Mouse (Mus musculus) embryonic facial prominence, embryonic 13.5 days (tissue): ENCODE results near the gene Klhl36. TPM values are rescaled to one million over a fixed set of nuclear protein-coding genes. Genes with fewer than 3 reads are reported as not detected.
"Not testable (repeated sequence)": the region's sequence is repeated elsewhere in the genome, so short reads cannot be mapped to it uniquely, and the experiment has no call there.

Source experiments
- ATAC-seq: fragments of 200-750 bp; cut with Nextera tagmentation; 2 replicates; pipeline ENCODE4 v1.8.0; 2017; ENCODE audit warnings: low read depth; ENCODE audit not compliant: insufficient number of reproducible peaks, insufficient read depth, low FRiP score, low TSS enrichment
- H3K27ac ChIP-seq: fragments of 300-500 bp; sonication (generic); 2 replicates; pipeline ENCODE4 v1.5.1; 2015; ENCODE audit warnings: moderate library complexity, mild to moderate bottlenecking, inconsistent platforms
- H3K27me3 ChIP-seq: fragments of 300-500 bp; sonication (generic); 2 replicates; pipeline ENCODE4 v1.6.1; 2015; ENCODE audit warnings: mild to moderate bottlenecking, inconsistent platforms
- H3K36me3 ChIP-seq: fragments of 300-500 bp; sonication (generic); 2 replicates; pipeline ENCODE4 v1.6.1; 2015; ENCODE audit warnings: mild to moderate bottlenecking, inconsistent platforms
- H3K4me1 ChIP-seq: fragments of 300-500 bp; sonication (generic); 2 replicates; pipeline ENCODE4 v1.6.1; 2015; ENCODE audit warnings: inconsistent platforms
- H3K4me2 ChIP-seq: fragments of 300-500 bp; sonication (generic); 2 replicates; pipeline ENCODE4 v1.6.1; 2015; ENCODE audit warnings: moderate library complexity, mild to moderate bottlenecking, inconsistent platforms
- H3K4me3 ChIP-seq: fragments of 300-500 bp; sonication (generic); 2 replicates; pipeline ENCODE4 v1.5.1; 2015; ENCODE audit warnings: mild to moderate bottlenecking, inconsistent platforms
- H3K9ac ChIP-seq: fragments of 300-500 bp; sonication (generic); 2 replicates; pipeline ENCODE4 v1.6.1; 2015; ENCODE audit warnings: mild to moderate bottlenecking, inconsistent platforms
- H3K9me3 ChIP-seq: fragments of 300-500 bp; sonication (generic); 2 replicates; pipeline ENCODE4 v1.6.1; 2016; ENCODE audit warnings: inconsistent platforms
- WGBS: fragments of 180-500 bp; shearing (Covaris S2); methylation state at CpG from one replicate; pipeline ENCODE4 v1.1.7; 2015; ENCODE audit warnings: mixed read lengths; 5-methylcytosine and 5-hydroxymethylcytosine counted together
- polyA plus RNA-seq: library from polyadenylated mRNA; unstranded; fragments of >200 nt; fragmentation: Nextera tagmentation; extraction: Ambion mirVana; gene quantifications from 2 replicates; pipeline ENCODE4 v1.2.1, GENCODE M21; 2015

Gene Klhl36
- polyA plus RNA-seq, 1 experiment from 2014 or later, result 8.4 TPM

DNA sequence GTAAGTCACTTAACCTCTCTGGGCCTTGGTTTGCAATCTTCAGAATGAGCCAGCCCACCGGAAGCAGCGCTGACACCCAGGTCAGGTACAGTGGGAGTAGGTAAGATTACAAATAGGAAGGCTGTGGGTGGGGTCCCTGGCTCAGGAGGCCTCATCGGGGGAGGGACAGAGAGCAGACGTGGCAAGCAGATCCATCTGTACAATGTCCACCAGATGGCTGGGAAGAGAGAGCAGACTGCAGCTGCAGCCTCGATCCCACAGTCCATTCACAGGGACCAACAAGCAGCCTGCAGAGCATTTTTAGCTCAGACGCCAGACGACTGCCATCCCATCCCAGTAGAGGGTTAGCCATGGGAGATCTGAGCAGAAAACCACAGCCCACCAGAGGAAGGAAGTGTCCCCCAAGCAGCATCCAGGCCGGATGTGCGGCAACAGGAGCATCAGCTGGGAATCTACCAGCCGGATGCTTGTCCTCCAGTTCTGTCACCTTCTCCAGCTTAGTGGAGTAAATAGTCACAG is 24.5 kb upstream of the Klhl36 start:
- no peaks in the 10 kb centered on the region for H3K9me3 ChIP-seq
- 32% methylated on average over 10 of the region's 10 CpGs for WGBS
- no peaks in the 10 kb centered on the region for H3K27me3 ChIP-seq
- 0 out of 2 replicates have a peak overlapping the region, but pooled peaks have one; percentile 13 for H3K27ac ChIP-seq
- H3K4me1 ChIP-seq, result peaks cover 44% of the 10 kb centered on the region
- H3K4me2 ChIP-seq, result peak overlapping the region; percentile 91
- no peak for ATAC-seq
- H3K4me3 ChIP-seq, result 0 out of 2 replicates have a peak overlapping the region, but pooled peaks have one; percentile 15
- H3K36me3 ChIP-seq, result no peaks in the 10 kb centered on the region
- H3K9ac ChIP-seq, result peak overlapping the region; percentile 44; the same call in 1 of the 2 replicates

DNA sequence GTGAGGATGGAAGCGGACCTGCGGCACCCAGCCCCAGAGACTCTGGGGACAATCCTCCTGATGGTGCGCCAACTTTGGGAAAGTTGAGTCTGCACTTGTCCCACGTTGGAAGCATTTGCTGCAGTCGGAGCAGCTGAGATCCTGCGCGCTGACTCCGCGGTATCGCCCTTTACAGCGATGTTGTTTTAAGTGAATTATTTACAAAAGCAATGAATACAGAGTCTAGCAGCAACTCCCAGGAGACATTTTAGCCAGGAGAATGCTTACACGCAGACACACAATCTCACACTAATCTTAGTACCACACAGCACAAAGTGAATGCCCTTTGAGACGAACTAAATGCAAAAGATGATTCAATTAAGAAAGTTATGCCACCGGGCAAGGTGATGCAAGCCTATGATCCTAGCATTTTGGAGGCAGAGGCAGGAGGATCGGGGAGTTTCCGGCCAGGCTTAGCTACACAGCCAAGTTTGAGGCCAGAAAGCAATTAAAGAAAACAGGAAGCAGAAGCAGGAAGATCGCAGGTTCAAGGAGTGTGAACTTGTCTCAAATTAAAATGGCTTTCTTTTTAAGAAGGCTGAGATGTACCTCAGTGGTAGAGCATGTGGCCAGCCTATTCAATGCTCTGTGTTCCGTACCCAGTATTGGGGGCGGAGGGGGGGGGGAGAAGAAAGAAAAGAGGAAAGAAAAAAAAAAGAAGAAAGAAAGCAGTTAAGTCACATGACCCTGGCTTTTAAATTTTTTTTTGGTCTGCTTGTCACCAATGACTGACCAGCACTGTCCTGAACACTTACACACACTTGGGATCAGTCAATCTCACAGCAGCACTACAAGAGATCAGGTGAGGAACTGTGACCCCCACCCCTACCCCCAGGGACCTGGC is 23.7 kb upstream of the Klhl36 start:
- WGBS, result 73% methylated on average over 19 of the region's 19 CpGs
- H3K27me3 ChIP-seq, result no peaks in the 10 kb centered on the region
- peaks cover 38% of the 10 kb centered on the region for H3K4me1 ChIP-seq
- ATAC-seq, result no peak
- peak overlapping the region; percentile 84 for H3K9ac ChIP-seq
- no peaks in the 10 kb centered on the region for H3K9me3 ChIP-seq
- H3K36me3 ChIP-seq, result no peaks in the 10 kb centered on the region
- peak overlapping the region; percentile 69 for H3K4me3 ChIP-seq
- H3K27ac ChIP-seq, result 0 out of 2 replicates have a peak overlapping the region, but pooled peaks have one; percentile 13
- H3K4me2 ChIP-seq, result peak overlapping the region; percentile 91

DNA sequence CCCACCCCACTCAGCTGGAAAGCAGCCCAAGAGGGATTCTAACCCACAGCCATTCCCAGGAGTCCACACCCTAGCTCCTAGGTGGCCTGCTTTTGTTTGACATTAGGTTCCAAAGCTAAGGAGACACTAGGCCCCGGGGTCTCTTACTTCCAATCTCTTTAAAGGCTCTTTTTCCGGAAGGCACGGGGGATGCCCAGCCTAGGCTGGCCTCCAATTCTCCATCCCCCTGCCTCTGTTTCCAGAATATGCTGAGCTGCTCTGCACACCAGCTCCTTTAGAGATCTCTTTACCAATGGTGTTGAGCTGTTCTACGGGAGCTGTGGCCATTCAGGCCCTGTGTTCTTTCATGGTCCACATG is 23.1 kb upstream of the Klhl36 start:
- Histone ChIP-seq H3K27me3 (no peaks in the 10 kb centered on the region), H3K4me1 (peaks cover 38% of the 10 kb centered on the region), H3K27ac (no peak overlapping the region), H3K4me3 (peak overlapping the region; percentile 69), H3K36me3 (no peaks in the 10 kb centered on the region), H3K4me2 (peak overlapping the region; percentile 91), H3K9me3 (no peaks in the 10 kb centered on the region), H3K9ac (peak overlapping the region; percentile 84; the same call in 1 of the 2 replicates)
- ATAC-seq, result no peak
- 66% methylated on average over 4 of the region's 4 CpGs for WGBS

DNA sequence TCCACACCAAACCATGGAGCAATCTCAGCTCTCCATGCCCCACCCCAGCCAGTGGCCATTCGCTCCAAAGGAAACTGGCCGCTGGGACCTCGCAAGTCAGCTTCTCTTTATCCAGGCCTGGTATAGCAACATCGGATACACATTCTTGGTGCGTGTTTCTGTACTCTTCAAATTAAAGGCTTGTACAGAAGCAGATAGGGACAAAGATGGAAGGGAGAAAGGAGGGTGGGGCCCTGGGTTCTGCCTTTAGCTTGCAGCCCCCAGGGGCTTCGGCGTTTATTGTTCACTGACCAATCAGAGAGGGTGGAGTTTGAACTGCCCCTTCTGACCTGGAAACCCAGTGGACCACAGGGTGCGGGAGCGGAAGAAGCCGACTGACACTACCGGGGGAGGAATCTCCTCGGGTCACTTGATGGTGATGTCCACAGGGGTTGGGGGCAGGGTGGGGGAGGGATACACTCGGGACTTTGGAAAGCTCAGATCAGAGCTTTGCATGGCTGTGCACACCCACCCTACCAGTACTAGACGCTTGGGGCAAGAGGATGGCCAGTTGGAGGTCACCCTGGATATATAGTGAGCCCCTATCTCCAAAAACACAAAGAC is 22.5 kb upstream of the Klhl36 start:
- peak overlapping the region; percentile 91 for H3K4me2 ChIP-seq
- H3K27me3 ChIP-seq, result 0 out of 2 replicates have a peak, but pooled peaks cover under 1% of the 10 kb centered on the region
- no peaks in the 10 kb centered on the region for H3K9me3 ChIP-seq
- WGBS, result 15% methylated on average over 14 of the region's 14 CpGs
- H3K4me3 ChIP-seq, result peak overlapping the region; percentile 69
- ATAC-seq, result no peak
- H3K27ac ChIP-seq, result no peak overlapping the region
- H3K9ac ChIP-seq, result peak overlapping the region; percentile 84
- peaks cover 38% of the 10 kb centered on the region for H3K4me1 ChIP-seq
- H3K36me3 ChIP-seq, result no peaks in the 10 kb centered on the region

DNA sequence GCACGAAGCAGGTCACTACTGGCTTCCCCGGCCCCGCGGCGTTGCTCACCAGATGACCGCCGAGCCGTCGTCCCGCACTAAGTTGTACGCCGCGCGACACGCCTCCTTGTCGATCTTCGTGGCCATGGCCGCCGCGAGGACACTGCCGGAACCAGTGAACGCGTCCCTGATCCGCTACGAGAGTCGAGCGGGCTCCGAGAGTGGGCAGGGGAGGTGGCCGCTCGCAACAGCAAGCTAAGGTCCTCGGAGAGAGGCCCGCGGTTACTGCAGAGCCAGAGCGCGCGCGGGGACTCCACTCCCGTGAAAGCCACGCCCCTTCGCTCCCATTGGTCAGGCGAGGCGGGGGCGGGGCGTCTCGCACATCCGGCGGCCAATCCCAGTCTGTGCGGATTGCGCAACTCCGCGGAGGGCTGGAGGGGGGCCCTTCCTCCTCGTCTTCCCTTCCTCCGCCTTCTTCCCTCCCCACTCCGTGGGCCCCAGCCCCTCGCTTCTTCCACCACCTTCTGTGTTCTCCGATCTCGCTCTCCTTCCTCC is 21.7 kb upstream of the Klhl36 start, which contains the start of gene Cotl1:
TSS of gene Cotl1 (minus strand) at position 270 of the 534 bp plus-strand sequence.
- Histone ChIP-seq H3K4me2 (peak within 1 kb of the TSS; percentile 91), H3K27me3 (peaks cover 4% of the 10 kb centered on the region; the same call in 1 of the 2 replicates), H3K36me3 (no peaks in the 10 kb centered on the region), H3K9me3 (no peaks in the 10 kb centered on the region), H3K4me1 (peaks cover 38% of the 10 kb centered on the region), H3K27ac (peak within 1 kb of the TSS; percentile 81), H3K4me3 (peak within 1 kb of the TSS; percentile 69), H3K9ac (peak within 1 kb of the TSS; percentile 84)
- under 1% methylated on average over 57 of the region's 57 CpGs for WGBS
- ATAC-seq, result peak; percentile 91

DNA sequence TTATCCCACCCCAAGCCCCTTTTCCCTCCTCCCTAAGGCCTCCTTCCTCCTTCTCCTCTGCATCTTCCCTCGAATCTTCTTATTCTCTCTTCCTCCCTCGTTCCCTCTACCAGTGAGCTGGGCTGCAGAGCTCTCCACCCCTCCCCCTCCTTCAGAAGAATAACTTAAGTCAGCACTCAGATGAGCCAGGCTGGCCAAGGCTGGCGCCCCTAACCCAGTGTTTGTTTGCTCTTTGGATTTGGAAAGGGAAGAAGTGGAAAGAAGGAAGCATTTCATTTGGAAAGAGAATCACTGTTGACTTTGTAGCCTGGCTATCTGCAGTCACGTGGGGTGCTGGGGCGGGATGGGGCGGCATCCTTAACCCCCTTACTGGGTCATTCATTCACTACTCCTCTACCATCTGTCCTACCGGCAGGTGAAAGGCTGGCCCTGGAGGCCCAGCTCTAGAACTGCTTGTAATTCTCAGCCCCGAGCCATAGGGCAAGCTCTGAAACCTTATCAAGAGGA is 21.1 kb upstream of the Klhl36 start:
- no peaks in the 10 kb centered on the region for H3K36me3 ChIP-seq
- H3K9ac ChIP-seq, result peak overlapping the region; percentile 84
- ATAC-seq, result no peak
- H3K9me3 ChIP-seq, result no peaks in the 10 kb centered on the region
- H3K27me3 ChIP-seq, result peaks cover 4% of the 10 kb centered on the region; the same call in 1 of the 2 replicates
- peak overlapping the region; percentile 69 for H3K4me3 ChIP-seq
- H3K4me1 ChIP-seq, result peaks cover 38% of the 10 kb centered on the region
- H3K27ac ChIP-seq, result peak overlapping the region; percentile 81
- 17% methylated on average over 8 of the region's 8 CpGs for WGBS
- H3K4me2 ChIP-seq, result peak overlapping the region; percentile 91

DNA sequence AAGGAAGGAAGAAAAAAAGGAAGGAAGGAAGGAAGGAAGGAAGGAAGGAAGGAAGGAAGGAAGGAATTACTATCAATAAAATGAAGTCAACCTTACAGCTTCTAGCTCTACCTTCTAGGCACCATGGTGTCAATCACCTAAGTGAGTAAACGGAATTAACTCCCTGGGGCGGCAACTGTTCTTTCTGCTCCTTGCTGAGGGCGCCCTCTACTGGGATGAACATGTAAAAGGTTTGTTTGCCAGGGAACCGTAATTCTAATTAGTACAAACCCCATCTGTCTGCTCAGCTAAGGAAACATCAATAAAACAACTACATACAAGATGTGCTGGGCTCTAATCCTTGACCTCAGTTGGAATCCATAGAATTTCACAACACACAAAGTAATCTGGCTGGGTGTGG is 18.6 kb upstream of the Klhl36 start:
- no peak for ATAC-seq
- no peak overlapping the region for H3K27ac ChIP-seq
- peaks cover 4% of the 10 kb centered on the region; the same call in 1 of the 2 replicates for H3K27me3 ChIP-seq
- 2% methylated on average over 4 of the region's 4 CpGs for WGBS
- H3K9me3 ChIP-seq, result no peaks in the 10 kb centered on the region
- no peak overlapping the region for H3K4me2 ChIP-seq
- no peak overlapping the region for H3K9ac ChIP-seq
- no peaks in the 10 kb centered on the region for H3K36me3 ChIP-seq
- peaks cover 19% of the 10 kb centered on the region for H3K4me1 ChIP-seq
- no peak overlapping the region for H3K4me3 ChIP-seq

DNA sequence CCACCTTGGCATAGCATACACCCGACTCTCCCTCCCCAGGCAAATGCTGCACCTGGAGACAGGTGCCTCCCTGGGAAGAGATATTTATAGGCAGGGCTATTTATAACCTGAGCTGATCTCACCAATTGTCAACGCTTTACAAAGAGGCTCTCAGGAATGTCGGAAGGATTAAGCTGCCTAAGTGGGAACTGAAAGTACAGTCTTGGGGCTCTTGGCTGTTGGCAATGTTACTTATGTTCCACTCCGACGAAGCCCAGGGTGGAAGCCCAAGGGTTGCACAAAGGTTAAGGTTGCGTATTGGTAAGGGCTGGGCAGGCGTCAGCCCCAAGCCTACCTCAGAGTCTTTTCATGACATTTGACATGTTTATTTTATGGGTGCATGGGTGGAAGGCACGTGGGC is 17.5 kb upstream of the Klhl36 start:
- peaks cover 9% of the 10 kb centered on the region for H3K4me1 ChIP-seq
- WGBS, result 40% methylated on average over 8 of the region's 8 CpGs
- no peak for ATAC-seq

DNA sequence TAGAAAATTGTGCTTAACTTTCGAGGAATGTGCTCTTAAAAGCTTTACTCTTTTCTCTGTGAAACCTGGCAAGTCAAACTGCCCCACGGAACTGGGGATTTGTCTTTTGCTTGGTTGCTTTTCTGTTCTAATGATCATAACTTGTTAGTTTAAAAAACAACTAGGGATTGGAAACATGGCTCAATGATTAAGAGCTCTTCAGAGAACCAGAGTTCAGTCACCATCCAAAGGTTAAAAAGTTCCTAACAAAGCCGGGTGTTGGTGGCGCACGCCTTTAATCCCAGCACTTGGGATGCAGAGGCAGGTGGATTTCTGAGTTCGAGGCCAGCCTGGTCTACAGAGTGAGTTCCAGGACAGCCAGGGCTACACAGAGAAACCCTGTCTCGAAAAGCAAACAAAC is 16.3 kb upstream of the Klhl36 start:
- not testable (repeated sequence) for H3K27me3 ChIP-seq, ATAC-seq, H3K27ac ChIP-seq, H3K4me1 ChIP-seq, H3K9ac ChIP-seq, H3K36me3 ChIP-seq, H3K9me3 ChIP-seq, H3K4me2 ChIP-seq, H3K4me3 ChIP-seq
- WGBS, result 80% methylated on average over 7 of the region's 7 CpGs

More for the DNA sequence above, 17.5 kb upstream of the Klhl36 start:
- H3K9me3 ChIP-seq, result 0 out of 2 replicates have a peak, but pooled peaks cover 3% of the 10 kb centered on the region
- no peak overlapping the region for H3K27ac ChIP-seq
- no peak overlapping the region for H3K4me2 ChIP-seq
- H3K9ac ChIP-seq, result no peak overlapping the region
- H3K36me3 ChIP-seq, result no peaks in the 10 kb centered on the region
- H3K27me3 ChIP-seq, result peaks cover 4% of the 10 kb centered on the region; the same call in 1 of the 2 replicates
- H3K4me3 ChIP-seq, result no peak overlapping the region

DNA sequence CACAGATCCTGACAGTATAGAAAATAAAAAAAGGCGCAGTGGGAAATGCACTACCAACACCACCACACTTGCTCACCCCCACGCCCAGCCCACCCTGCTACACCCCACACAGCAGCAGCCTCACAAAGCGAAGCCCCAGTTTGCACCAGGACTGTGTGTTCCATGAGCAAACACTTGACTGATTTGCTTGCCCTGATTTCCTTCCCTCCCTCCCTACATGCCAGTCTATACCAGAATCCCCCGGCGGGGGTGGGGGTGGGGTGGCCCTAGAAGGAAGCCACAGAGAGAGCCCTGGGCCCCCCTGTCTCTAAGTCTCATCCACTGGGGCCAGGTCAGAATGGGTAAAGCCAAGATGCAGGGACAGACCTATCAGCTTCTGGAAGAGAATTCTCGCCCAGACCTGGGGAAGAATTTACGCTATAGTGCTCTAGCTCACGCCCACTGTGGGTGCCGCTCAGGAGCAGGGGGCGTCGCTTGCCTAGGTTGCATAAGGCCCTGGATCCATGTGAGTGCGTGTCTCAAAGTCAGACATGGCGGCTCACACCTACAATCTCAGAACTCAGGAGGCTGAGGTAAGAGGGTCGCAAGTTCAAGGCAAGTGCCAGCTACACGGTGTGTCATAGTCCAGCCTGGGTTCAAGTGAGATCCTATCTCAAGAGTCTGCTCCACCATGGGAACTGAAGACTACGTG is 14.7 kb upstream of the Klhl36 start:
- Histone ChIP-seq H3K9me3 (0 out of 2 replicates have a peak, but pooled peaks cover 3% of the 10 kb centered on the region), H3K4me1 (no peaks in the 10 kb centered on the region), H3K27me3 (peaks cover 4% of the 10 kb centered on the region; the same call in 1 of the 2 replicates), H3K9ac (no peak overlapping the region), H3K4me3 (no peak overlapping the region), H3K4me2 (no peak overlapping the region), H3K36me3 (no peaks in the 10 kb centered on the region), H3K27ac (no peak overlapping the region)
- 85% methylated on average over 16 of the region's 16 CpGs for WGBS
- no peak for ATAC-seq
